Mouse (Mus musculus) Patski (cell line): ENCODE measurements around the gene Spaca6. TPM values are rescaled to one million over a fixed set of nuclear protein-coding genes. Genes with fewer than 3 reads are reported as not detected.

Experiments
- ATAC-seq: fragments of 100-300 bp; one replicate; pipeline ENCODE4 v1.8.0; 2021
- CTCF ChIA-PET: fragments of 350-600 bp; sonication (Branson Sonifier 250); formaldehyde crosslinking; loops from one replicate; lab custom pipeline; 2022; ENCODE audit warnings: inconsistent platforms; lab: Charles Lee
- POLR2A ChIA-PET: fragments of 350-600 bp; sonication (Branson Sonifier 250); formaldehyde crosslinking; loops from one replicate; lab custom pipeline; 2022; ENCODE audit warnings: antibody characterized with exemption, inconsistent platforms; lab: Charles Lee
- DNase-seq: peaks from one replicate; pipeline ENCODE4 v3.0.0-alpha.2; 2011; ENCODE audit warnings: low read depth, low spot score
- H3K27me3 ChIP-seq: fragments of 371-371 bp; one replicate; pipeline ENCODE4 v1.5.1; 2021
- CTCF ChIP-seq: fragments of 100-300 bp; IDR thresholded peaks from one replicate; pipeline ENCODE4 v1.5.1; 2021
- in situ Hi-C: fragments of 300-500 bp; cut with MboI; formaldehyde crosslinking; loops from 3 replicates; pipeline ENCODE4 v1.11.1; 2018; ENCODE audit warnings: low pct_unique_long_range_greater_than_20kb, mixed read lengths
- polyA plus RNA-seq: library from polyadenylated mRNA; unstranded; gene quantifications from one replicate; pipeline ENCODE4 v1.2.3, GENCODE M21; 2021

Spaca6 gene
- polyA plus RNA-seq, 1 experiment from 2014 or later, result 34.8 TPM

DNA sequence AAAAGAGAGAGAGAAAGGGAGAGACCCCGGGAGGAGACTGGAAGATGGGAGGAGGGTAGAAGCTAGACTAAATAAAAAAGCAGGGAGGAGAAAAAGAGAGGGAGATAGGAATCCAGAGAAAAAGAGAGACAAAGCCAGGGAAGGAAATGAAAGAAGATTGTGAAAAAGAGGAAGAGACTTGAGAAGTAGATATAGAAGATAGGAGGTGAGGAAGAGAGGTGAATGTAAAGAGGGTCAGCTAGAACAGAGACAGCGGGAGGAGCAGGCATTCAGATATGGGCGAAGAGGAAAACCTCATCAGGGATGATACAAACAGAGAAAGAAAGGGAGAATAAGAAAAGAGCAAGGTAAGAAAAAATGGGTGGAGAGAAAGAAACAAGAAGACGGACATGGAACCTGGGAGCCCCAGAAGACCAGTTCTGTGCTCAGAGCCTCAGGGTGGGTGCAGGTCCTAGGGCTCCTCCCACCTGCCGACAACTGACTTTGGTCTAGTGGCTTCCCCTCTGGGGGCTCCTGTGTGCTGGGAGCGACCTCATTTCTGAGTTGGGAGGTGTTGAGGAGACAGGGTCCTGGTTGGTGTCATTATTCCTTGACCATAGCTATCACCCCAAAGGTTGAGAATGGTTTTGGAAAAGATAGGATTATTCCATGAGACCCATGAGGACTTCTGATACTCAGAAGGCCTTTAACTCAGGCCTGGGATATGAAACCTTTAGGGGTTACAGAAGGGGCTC is 2.3 kb downstream of the Spaca6 start:
- POLR2A ChIA-PET, result interaction anchor here (1.7 to 4.0 kb wide), 2 partner anchors 9 to 38 kb away, joined by 3 to 32 read pairs; no protein-coding TSS in a partner anchor
- no peaks in the 10 kb centered on the region for H3K27me3 ChIP-seq
- in situ Hi-C loops, result no loop called here
- DNase-seq (no peak), ATAC-seq (no peak)
- TF ChIP-seq CTCF, result no peak
- CTCF ChIA-PET, result interaction anchor here (0.9 to 1.9 kb wide), 4 partner anchors 9 to 63 kb away, joined by 3 to 6 read pairs (median 4); no protein-coding TSS in a partner anchor

DNA sequence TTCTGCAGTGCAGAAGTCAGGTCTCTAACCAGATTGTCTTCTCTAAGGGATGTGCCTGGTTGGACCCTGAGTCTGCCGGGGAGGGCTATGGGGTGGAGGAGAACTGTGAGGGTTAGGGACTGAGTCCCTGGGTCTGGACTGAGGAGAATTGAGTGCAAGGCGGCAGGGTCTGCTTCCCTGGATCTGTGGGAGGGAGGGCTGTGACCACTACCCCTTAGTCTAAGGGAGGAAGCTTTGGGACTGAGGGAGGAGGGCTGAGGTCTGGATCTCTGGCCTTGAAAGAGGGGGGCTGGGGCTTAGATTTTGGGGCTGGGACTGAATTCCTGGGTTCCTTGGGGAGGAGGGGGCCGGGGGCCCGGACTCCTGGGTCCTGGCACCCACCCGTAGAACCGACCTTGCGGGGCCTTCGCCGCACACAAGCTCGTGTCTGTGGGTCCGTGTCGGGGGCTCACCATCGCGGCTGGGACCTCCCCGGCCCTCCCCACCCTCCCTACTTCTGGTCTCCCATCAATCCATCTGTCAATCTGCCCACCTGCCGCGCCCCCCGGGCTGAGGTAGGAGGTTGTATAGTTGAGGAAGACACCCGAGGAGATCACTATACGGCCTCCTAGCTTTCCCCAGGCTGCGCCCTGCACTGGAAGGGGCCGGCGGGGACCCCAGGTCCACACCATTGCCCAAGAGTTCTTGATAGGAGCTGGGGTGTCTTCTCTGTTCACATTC is 3.0 kb downstream of the Spaca6 start:
- in situ Hi-C loops, result loop anchor here (10.0 kb wide), 1 partner anchor 205 kb away; the partner anchor contains the start of gene Lnpep
- no peak for ATAC-seq
- ChIA-PET POLR2A (interaction anchor here (1.7 kb wide), 1 partner anchor 39 kb away, joined by 3 read pairs; no protein-coding TSS in a partner anchor), CTCF (interaction anchor here (1.9 kb wide), 1 partner anchor 64 kb away, joined by 6 read pairs; no protein-coding TSS in a partner anchor)
- TF ChIP-seq CTCF, result no peak
- DNase-seq, result no peak
- H3K27me3 ChIP-seq, result no peaks in the 10 kb centered on the region

GRCm38 (mm10) chr17:17830731-17831130 is 3.8 kb downstream of the Spaca6 start:
- no peak for ATAC-seq
- no peak for DNase-seq
- no peak for TF ChIP-seq CTCF
- CTCF ChIA-PET, result interaction anchor here (1.0 to 1.9 kb wide), 2 partner anchors 64 kb away, joined by 4 to 6 read pairs; no protein-coding TSS in a partner anchor
- in situ Hi-C loops, result loop anchor here (10.0 kb wide), 1 partner anchor 206 kb away; the partner anchor contains the start of gene Lnpep
- POLR2A ChIA-PET, result interaction anchor here (0.6 to 1.7 kb wide), 3 partner anchors 40 to 881 kb away, joined by 3 read pairs; no protein-coding TSS in a partner anchor
- H3K27me3 ChIP-seq, result no peaks in the 10 kb centered on the region

DNA sequence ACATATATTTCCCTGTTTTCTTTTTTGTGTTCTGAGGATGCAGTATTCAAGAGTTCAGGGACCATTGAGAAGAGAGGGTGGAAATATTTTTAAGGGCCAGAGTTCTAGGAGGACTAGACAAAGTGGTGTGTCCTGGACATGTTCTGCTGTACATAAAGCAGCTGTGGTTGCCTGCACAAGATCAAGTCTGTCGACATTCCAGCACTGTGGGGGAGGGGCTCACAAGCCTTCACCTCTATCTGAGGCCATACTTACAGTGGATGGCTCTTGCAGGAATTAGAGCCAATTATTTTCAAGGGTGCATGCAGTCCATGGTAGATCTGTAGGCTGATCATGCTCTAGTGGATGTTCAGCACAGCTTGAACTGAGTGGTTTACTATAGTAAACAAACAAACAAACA is 7.9 kb downstream of the Spaca6 start:
- ATAC-seq, result no peak
- no peak for DNase-seq
- in situ Hi-C loops, result loop anchor here (10.0 kb wide), 1 partner anchor 210 kb away; the partner anchor contains the start of gene Lnpep
- ChIA-PET POLR2A (no interaction called here), CTCF (no interaction called here)
- no peaks in the 10 kb centered on the region for H3K27me3 ChIP-seq
- TF ChIP-seq CTCF, result no peak

DNA sequence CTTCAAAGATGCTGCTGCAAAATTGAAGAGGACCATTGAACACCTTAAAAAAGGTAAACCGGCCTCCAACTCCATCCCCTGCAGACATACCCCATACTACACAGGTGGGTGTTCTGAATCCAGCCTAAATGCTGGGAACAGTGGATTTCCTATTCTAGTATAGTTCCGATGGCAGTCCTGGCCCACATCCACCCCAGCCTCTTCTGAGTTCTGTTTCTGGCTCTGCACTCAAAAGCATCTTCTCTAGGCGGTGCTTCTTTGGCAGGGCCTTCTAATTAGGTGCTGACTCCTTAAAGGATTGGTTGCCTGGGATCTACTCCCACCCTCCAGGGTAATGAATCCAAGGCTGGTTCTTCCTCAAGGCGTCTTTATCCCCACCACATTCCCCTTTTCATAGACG is 9.1 kb downstream of the Spaca6 start:
- in situ Hi-C loops, result loop anchor here (10.0 kb wide), 1 partner anchor 211 kb away; the partner anchor contains the start of gene Lnpep
- ATAC-seq (no peak), DNase-seq (no peak)
- H3K27me3 ChIP-seq, result no peaks in the 10 kb centered on the region
- ChIA-PET CTCF (no interaction called here), POLR2A (interaction anchor here (0.6 kb wide), 1 partner anchor 9 kb away, joined by 3 read pairs; no protein-coding TSS in a partner anchor)
- TF ChIP-seq CTCF, result no peak

- DNase-seq, result no peak
Measured at GRCm38 (mm10) chr17:17837426-17837825, 10.5 kb downstream of the Spaca6 start.

DNA sequence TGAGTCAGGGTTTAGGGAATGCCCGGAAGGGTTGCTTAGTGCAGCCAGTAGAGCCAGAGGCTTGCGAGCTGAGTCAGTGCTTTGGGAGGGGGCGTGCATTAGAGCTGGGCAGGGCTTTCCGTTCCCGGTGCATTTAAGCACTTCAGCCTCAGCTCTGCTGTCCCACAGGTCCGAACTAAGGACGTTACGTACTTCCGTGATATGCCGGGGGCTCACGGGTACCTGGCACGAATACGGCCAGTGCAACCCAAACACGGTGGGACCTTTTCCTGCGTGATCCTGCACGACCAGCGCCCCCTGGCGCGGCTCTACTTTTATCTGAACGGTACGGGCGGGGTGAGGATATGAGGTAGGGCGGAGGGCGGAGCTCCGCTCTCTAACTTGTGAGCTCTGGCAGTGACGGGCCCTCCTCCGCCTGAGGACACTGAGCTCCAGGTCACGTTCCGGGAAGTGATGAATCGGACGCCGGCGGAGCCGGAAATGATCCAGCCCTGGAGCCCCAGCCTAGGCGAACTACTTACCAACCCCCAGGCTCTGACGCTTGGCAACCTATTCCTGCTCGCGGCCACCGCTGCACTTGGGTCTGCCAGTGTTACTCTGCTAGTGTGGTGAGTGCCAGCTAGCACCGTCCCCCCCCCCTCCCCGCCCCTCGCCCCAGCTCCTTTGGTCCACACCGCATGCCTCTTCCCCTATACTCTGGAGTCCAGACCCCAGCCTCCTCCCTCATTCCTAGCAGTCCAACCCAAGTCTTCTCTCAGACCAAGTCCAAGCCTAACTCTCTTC is 11.2 kb downstream of the Spaca6 start:
- DNase-seq, result peak; percentile 83
- peak; percentile 97 for ATAC-seq
- H3K27me3 ChIP-seq, result no peaks in the 10 kb centered on the region
- in situ Hi-C loops, result loop anchor here (10.0 kb wide), 1 partner anchor 213 kb away; the partner anchor contains the start of gene Lnpep
- ChIA-PET POLR2A (interaction anchor here (1.0 to 3.8 kb wide), 3 partner anchors 10 to 51 kb away, joined by 3 to 32 read pairs (median 3); partner anchors contain the start of gene Spaca6), CTCF (interaction anchor here (0.8 to 1.7 kb wide), 13 partner anchors 8 to 443 kb away, joined by 3 to 10 read pairs (median 5); partner anchors contain the start of gene Spaca6)
- peak; percentile 94 for TF ChIP-seq CTCF

More at GRCm38 (mm10) chr17:17837426-17837825, 10.5 kb downstream of the Spaca6 start:
- H3K27me3 ChIP-seq, result no peaks in the 10 kb centered on the region
- POLR2A ChIA-PET, result interaction anchor here (1.0 to 3.8 kb wide), 2 partner anchors 10 to 51 kb away, joined by 3 to 32 read pairs; partner anchors contain the start of gene Spaca6
- TF ChIP-seq CTCF, result no peak
- in situ Hi-C loops, result loop anchor here (10.0 kb wide), 1 partner anchor 213 kb away; the partner anchor contains the start of gene Lnpep
- CTCF ChIA-PET, result interaction anchor here (0.8 to 1.7 kb wide), 11 partner anchors 9 to 442 kb away, joined by 3 to 10 read pairs (median 5); partner anchors contain the start of gene Spaca6
- peak; percentile 0 for ATAC-seq

GRCm38 (mm10) chr17:17839276-17839675 is 12.3 kb downstream of the Spaca6 start:
- TF ChIP-seq CTCF, result no peak
- ATAC-seq (no peak), DNase-seq (no peak)
- ChIA-PET POLR2A (interaction anchor here (3.8 kb wide), 1 partner anchor 12 kb away, joined by 32 read pairs; the partner anchor contains the start of gene Spaca6), CTCF (interaction anchor here (0.7 kb wide), 1 partner anchor 10 kb away, joined by 3 read pairs; no protein-coding TSS in a partner anchor)
- no peaks in the 10 kb centered on the region for H3K27me3 ChIP-seq
- in situ Hi-C loops, result loop anchor here (10.0 kb wide), 1 partner anchor 214 kb away; the partner anchor contains the start of gene Lnpep

DNA sequence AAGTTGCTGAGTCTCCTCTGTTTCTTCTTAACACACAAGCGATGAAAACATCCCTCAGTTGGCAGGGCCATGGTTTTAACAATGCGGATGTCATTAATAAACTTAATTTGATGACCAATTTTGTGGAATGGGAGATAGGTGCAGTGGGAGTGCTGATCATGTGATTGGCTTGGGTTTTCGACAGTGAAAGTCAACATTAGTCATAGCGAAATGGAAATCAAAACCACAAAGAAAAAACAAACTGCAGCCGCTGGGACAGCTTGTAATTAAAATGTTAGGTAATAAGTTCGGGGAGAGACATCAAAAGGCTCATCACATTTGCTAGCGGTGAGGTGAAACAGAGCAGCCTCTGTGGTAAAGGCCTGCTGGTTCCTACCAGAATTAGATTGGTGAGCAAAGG is 13.8 kb downstream of the Spaca6 start:
- no peak for DNase-seq
- peak; percentile 0 for ATAC-seq
- POLR2A ChIA-PET, result no interaction called here
- no peak for TF ChIP-seq CTCF
- in situ Hi-C loops, result no loop called here
- CTCF ChIA-PET, result interaction anchor here (1.1 to 2.5 kb wide), 2 partner anchors 15 to 74 kb away, joined by 3 to 6 read pairs; no protein-coding TSS in a partner anchor
- H3K27me3 ChIP-seq, result no peaks in the 10 kb centered on the region
